Mouse (Mus musculus): ENCODE measurements around the gene Unc5a. TPM values are rescaled to one million over a fixed set of nuclear protein-coding genes. Genes with fewer than 3 reads are reported as not detected.

The Unc5a gene
- polyA plus RNA-seq, 1 experiment from 2014 or later, result 7.2 TPM

- Histone ChIP-seq H3K27me3 (no peaks in the 10 kb centered on the region), H3K4me1 (peaks cover 50% of the 10 kb centered on the region), H3K36me3 (ENCODE audit: poor library complexity, severe bottlenecking) (no peaks in the 10 kb centered on the region), H3K4me3 (no peak overlapping the region), H3K27ac (peak overlapping the region; percentile 75; the same call in 1 of the 2 replicates), H3K4me2 (no peak overlapping the region), H3K9me3 (replicated peaks) (no peaks in the 10 kb centered on the region), H3K9ac (no peak overlapping the region)
- ATAC-seq, result peak; percentile 77
- 36% methylated on average over 6 of the region's 6 CpGs for WGBS
Measured at GRCm38 (mm10) chr13:54936173-54936572, 13.0 kb upstream of the Unc5a start.

- Histone ChIP-seq H3K36me3 (ENCODE audit: poor library complexity, severe bottlenecking) (no peaks in the 10 kb centered on the region), H3K4me1 (peaks cover 54% of the 10 kb centered on the region), H3K27me3 (0 out of 2 replicates have a peak, but pooled peaks cover 11% of the 10 kb centered on the region), H3K9ac (no peak overlapping the region), H3K9me3 (replicated peaks) (no peaks in the 10 kb centered on the region), H3K4me2 (no peak overlapping the region), H3K4me3 (no peak overlapping the region), H3K27ac (peak overlapping the region; percentile 7; the same call in 1 of the 2 replicates)
- WGBS, result 69% methylated on average over 11 of the region's 11 CpGs
- no peak for ATAC-seq
Measured at GRCm38 (mm10) chr13:54937885-54938284, 11.3 kb upstream of the Unc5a start.

- Histone ChIP-seq H3K27me3 (0 out of 2 replicates have a peak, but pooled peaks cover 11% of the 10 kb centered on the region), H3K4me1 (peaks cover 49% of the 10 kb centered on the region), H3K4me3 (no peak overlapping the region), H3K27ac (no peak overlapping the region), H3K4me2 (no peak overlapping the region), H3K9me3 (replicated peaks) (no peaks in the 10 kb centered on the region), H3K36me3 (ENCODE audit: poor library complexity, severe bottlenecking) (no peaks in the 10 kb centered on the region), H3K9ac (no peak overlapping the region)
- ATAC-seq, result no peak
- WGBS, result 76% methylated on average over 3 of the region's 3 CpGs
Measured at GRCm38 (mm10) chr13:54938493-54938892, 10.7 kb upstream of the Unc5a start.

GRCm38 (mm10) chr13:54944411-54945157 lies 4.6 kb upstream of the Unc5a start:
- Histone ChIP-seq H3K27ac (no peak overlapping the region), H3K4me3 (no peak overlapping the region), H3K4me2 (no peak overlapping the region; the same call in 1 of the 2 replicates), H3K36me3 (ENCODE audit: poor library complexity, severe bottlenecking) (no peaks in the 10 kb centered on the region), H3K27me3 (peaks cover 50% of the 10 kb centered on the region), H3K9me3 (replicated peaks) (no peaks in the 10 kb centered on the region), H3K9ac (no peak overlapping the region; the same call in 1 of the 2 replicates), H3K4me1 (peaks cover 36% of the 10 kb centered on the region)
- 35% methylated on average over 9 of the region's 9 CpGs for WGBS
- ATAC-seq, result no peak

- peaks cover 54% of the 10 kb centered on the region for H3K27me3 ChIP-seq
- peaks cover 44% of the 10 kb centered on the region for H3K4me1 ChIP-seq
- H3K36me3 ChIP-seq (ENCODE audit: poor library complexity, severe bottlenecking), result no peaks in the 10 kb centered on the region
- no peak overlapping the region for H3K4me3 ChIP-seq
- H3K4me2 ChIP-seq, result no peak overlapping the region
- ATAC-seq, result no peak
- H3K9ac ChIP-seq, result no peak overlapping the region
- no peak overlapping the region for H3K27ac ChIP-seq
- 8% methylated on average over 4 of the region's 4 CpGs for WGBS
- H3K9me3 ChIP-seq (replicated peaks), result no peaks in the 10 kb centered on the region
Measured at GRCm38 (mm10) chr13:54945332-54945731, 3.9 kb upstream of the Unc5a start.

- Histone ChIP-seq H3K9me3 (replicated peaks) (no peaks in the 10 kb centered on the region), H3K4me2 (no peak overlapping the region), H3K4me3 (no peak overlapping the region), H3K4me1 (peaks cover 53% of the 10 kb centered on the region), H3K9ac (no peak overlapping the region), H3K27ac (no peak overlapping the region), H3K36me3 (ENCODE audit: poor library complexity, severe bottlenecking) (no peaks in the 10 kb centered on the region), H3K27me3 (peaks cover 65% of the 10 kb centered on the region)
- WGBS, result 74% methylated on average over 1 of the region's 1 CpGs
- no peak for ATAC-seq
Measured at GRCm38 (mm10) chr13:54946406-54946805, 2.8 kb upstream of the Unc5a start.

- Histone ChIP-seq H3K36me3 (ENCODE audit: poor library complexity, severe bottlenecking) (no peaks in the 10 kb centered on the region), H3K9me3 (replicated peaks) (no peaks in the 10 kb centered on the region), H3K4me1 (peaks cover 54% of the 10 kb centered on the region), H3K27ac (peak overlapping the region; percentile 87), H3K27me3 (peaks cover 82% of the 10 kb centered on the region), H3K4me2 (peak overlapping the region; percentile 99), H3K4me3 (peak overlapping the region; percentile 70), H3K9ac (peak overlapping the region; percentile 86)
- ATAC-seq, result peak; percentile 32; the same call in 1 of the 2 replicates
- WGBS, result under 1% methylated on average over 44 of the region's 44 CpGs
Measured at GRCm38 (mm10) chr13:54949592-54949991, 381 bp downstream of the Unc5a start.

- 2% methylated on average over 9 of the region's 9 CpGs for WGBS
- H3K27me3 ChIP-seq, result peaks cover 87% of the 10 kb centered on the region
- ATAC-seq, result no peak
Measured at GRCm38 (mm10) chr13:54950131-54950530, 920 bp downstream of the Unc5a start.

GRCm38 (mm10) chr13:54951166-54951565 lies 2.0 kb downstream of the Unc5a start:
- H3K4me1 ChIP-seq, result peaks cover 58% of the 10 kb centered on the region
- H3K4me3 ChIP-seq, result peak overlapping the region; percentile 70
- peaks cover 83% of the 10 kb centered on the region for H3K27me3 ChIP-seq
- no peaks in the 10 kb centered on the region for H3K9me3 ChIP-seq (replicated peaks)
- peak overlapping the region; percentile 99 for H3K4me2 ChIP-seq
- ATAC-seq, result no peak
- 54% methylated on average over 5 of the region's 5 CpGs for WGBS
- peak overlapping the region; percentile 86 for H3K9ac ChIP-seq
- no peaks in the 10 kb centered on the region for H3K36me3 ChIP-seq (ENCODE audit: poor library complexity, severe bottlenecking)
- no peak overlapping the region for H3K27ac ChIP-seq

More at GRCm38 (mm10) chr13:54950131-54950530, 920 bp downstream of the Unc5a start:
- no peaks in the 10 kb centered on the region for H3K9me3 ChIP-seq (replicated peaks)
- H3K9ac ChIP-seq, result peak overlapping the region; percentile 86
- H3K36me3 ChIP-seq (ENCODE audit: poor library complexity, severe bottlenecking), result no peaks in the 10 kb centered on the region
- peak overlapping the region; percentile 99 for H3K4me2 ChIP-seq
- no peak overlapping the region for H3K27ac ChIP-seq
- H3K4me1 ChIP-seq, result peaks cover 51% of the 10 kb centered on the region
- H3K4me3 ChIP-seq, result peak overlapping the region; percentile 70

- WGBS, result 72% methylated on average over 2 of the region's 2 CpGs
- no peak overlapping the region for H3K4me2 ChIP-seq
- H3K4me1 ChIP-seq, result peaks cover 63% of the 10 kb centered on the region
- H3K4me3 ChIP-seq, result no peak overlapping the region
- ATAC-seq, result no peak
- no peak overlapping the region for H3K9ac ChIP-seq
- H3K27ac ChIP-seq, result no peak overlapping the region
- no peaks in the 10 kb centered on the region for H3K36me3 ChIP-seq (ENCODE audit: poor library complexity, severe bottlenecking)
- no peaks in the 10 kb centered on the region for H3K9me3 ChIP-seq (replicated peaks)
- peaks cover 71% of the 10 kb centered on the region for H3K27me3 ChIP-seq
Measured at GRCm38 (mm10) chr13:54954745-54955144, 5.5 kb downstream of the Unc5a start.

GRCm38 (mm10) chr13:54955695-54956471 lies 6.7 kb downstream of the Unc5a start:
- Histone ChIP-seq H3K36me3 (ENCODE audit: poor library complexity, severe bottlenecking) (no peaks in the 10 kb centered on the region), H3K9me3 (replicated peaks) (no peaks in the 10 kb centered on the region), H3K27ac (peak overlapping the region; percentile 71), H3K27me3 (peaks cover 61% of the 10 kb centered on the region), H3K9ac (peak overlapping the region; percentile 69), H3K4me3 (peak overlapping the region; percentile 48), H3K4me2 (peak overlapping the region; percentile 78), H3K4me1 (peaks cover 56% of the 10 kb centered on the region)
- WGBS, result under 1% methylated on average over 60 of the region's 61 CpGs
- peak; percentile 83 for ATAC-seq

GRCm38 (mm10) chr13:54957281-54957680 lies 8.1 kb downstream of the Unc5a start:
- Histone ChIP-seq H3K27ac (no peak overlapping the region), H3K27me3 (peaks cover 48% of the 10 kb centered on the region), H3K9me3 (replicated peaks) (no peaks in the 10 kb centered on the region), H3K9ac (no peak overlapping the region), H3K4me2 (no peak overlapping the region), H3K4me1 (peaks cover 42% of the 10 kb centered on the region), H3K36me3 (ENCODE audit: poor library complexity, severe bottlenecking) (no peaks in the 10 kb centered on the region), H3K4me3 (no peak overlapping the region)
- ATAC-seq, result no peak
- WGBS, result 72% methylated on average over 7 of the region's 7 CpGs

Data from forebrain, embryonic 13.5 days (tissue).